Mouse (Mus musculus) v-Abl transformed pro-B cells (cell line): Measurements from ENCODE around the gene Hif3a.

ENCODE experiments used
- in situ Hi-C, 2 experiments: fragments of 400-800 bp; cut with MboI; formaldehyde crosslinking; loops; one replicate each; pipeline ENCODE4 v1.15.1; 2025; ENCODE audit not compliant: unreplicated experiment in 2 of 2

Gene Hif3a

DNA sequence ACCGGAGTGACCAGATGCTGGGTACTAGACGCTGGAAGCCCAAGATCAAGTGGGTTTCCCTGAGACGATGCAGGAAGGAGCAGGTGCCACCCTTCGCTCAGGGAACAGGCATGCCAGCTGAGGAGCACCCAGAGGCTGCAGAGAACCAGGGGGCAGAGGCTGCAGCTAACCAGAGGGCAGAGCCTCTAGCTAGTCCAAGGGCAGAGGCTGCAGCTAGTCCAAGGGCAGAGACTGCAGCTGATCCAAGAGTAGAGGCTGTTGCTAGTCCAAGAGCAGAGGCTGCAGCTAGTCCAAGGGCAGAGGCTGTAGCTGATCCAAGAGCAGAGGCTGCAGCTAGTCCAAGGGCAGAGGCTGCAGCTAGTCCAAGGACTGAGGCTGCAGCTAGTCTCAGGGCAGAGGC lies 66.9 kb downstream of the Hif3a start:
- in situ Hi-C loops, result loop anchor here (5.0 to 10.0 kb wide), 2 partner anchors 43 to 61 kb away; no protein-coding TSS in a partner anchor

- in situ Hi-C loops, result loop anchor here in 1 of 2 experiments (10.0 kb wide), 1 partner anchor 60 kb away; no protein-coding TSS in a partner anchor
Observed at GRCm38 (mm10) chr7:16994400-16994799, 67.8 kb downstream of the Hif3a start.

DNA sequence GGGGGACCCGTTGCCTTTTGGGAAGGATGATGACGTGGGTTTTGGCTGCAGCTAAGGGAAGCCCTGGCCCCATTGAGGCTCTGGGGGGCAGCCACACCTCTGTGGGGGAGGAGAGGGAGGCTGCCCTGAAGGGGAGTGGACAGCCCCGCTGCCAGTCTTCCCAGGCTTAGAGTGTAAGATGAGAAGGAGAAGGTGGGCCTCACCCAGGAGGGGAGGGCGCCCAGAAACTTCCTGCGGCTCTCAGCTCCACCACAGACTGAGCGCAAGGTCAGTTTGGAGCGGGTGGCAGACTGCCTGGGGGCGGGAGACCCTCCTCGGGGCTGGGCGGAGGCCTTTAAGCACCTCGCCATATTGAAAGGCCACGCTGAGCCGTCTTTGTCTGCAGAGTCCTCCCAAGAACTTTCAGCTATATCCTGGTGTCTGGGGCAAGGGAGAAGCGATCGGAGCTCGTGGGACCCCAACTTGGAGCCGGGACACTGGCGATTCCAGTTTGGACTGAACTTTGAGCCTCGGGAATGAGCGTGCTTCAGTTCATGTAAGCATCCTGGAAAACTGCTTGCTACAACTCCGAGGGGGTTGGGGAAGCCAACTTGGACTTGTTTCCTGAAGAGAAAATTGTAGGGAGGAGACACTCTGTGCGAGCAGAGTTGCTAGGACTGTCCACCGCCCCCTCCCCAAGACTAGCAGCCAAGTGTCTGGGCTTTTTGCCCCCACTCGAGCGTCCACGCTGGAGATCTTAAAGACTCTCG lies 68.4 kb downstream of the Hif3a start:
- in situ Hi-C loops, result loop anchor here in 1 of 2 experiments (10.0 kb wide), 1 partner anchor 59 kb away; no protein-coding TSS in a partner anchor

GRCm38 (mm10) chr7:16992451-16992807 lies 69.8 kb downstream of the Hif3a start, which contains the start of gene Ccdc8:
TSS of gene Ccdc8 (plus strand) at chr7:16992708.
- in situ Hi-C loops, result loop anchor here in 1 of 2 experiments (10.0 kb wide), 1 partner anchor 58 kb away; no protein-coding TSS in a partner anchor

DNA sequence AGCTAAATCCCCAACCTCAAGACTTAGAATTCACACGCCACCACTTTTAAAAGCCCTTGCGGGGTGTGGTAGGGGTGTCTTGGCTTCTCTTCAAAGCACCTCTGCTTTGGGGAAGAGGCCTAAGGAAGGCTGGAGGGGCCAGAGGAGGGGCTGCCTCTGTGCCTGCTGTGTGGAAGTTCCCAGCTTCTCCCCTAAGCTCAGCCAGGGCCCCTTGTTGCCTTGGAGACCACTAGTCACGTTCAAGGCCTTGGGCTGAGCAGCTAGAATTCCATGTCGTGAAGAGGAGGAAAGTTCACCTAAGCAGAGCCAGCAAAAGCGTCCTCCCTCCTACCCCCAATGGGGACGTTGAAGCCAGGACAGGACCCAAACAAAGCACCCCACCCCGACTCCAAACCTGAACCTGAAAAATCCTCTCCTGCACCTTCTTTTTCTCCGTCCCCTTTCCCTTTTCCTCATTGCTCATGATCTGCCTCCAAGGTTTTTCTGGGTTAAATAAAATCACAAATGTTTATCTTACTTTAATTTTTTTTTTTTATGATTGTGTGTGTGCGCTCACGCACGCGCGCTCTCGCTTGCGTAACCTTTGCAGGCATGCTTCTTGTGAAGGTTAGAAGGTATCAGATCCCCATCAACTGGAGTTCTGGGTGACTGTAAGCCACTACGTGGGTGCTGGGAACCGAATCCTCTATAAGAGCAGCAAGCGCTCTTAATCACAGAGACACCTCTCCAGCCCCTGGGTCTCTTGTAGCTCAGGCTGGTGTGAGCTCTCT lies 70.4 kb downstream of the Hif3a start:
- in situ Hi-C loops, result loop anchor here in 1 of 2 experiments (10.0 kb wide), 1 partner anchor 57 kb away; no protein-coding TSS in a partner anchor

GRCm38 (mm10) chr7:16990006-16990744 lies 72.1 kb downstream of the Hif3a start:
- in situ Hi-C loops, result loop anchor here in 1 of 2 experiments (10.0 kb wide), 1 partner anchor 55 kb away; no protein-coding TSS in a partner anchor

- in situ Hi-C loops, result no loop called here
Observed at GRCm38 (mm10) chr7:16988405-16988804, 73.8 kb downstream of the Hif3a start.

- in situ Hi-C loops, result no loop called here
Observed at GRCm38 (mm10) chr7:16987541-16988149, 74.6 kb downstream of the Hif3a start.

GRCm38 (mm10) chr7:16982859-16983568 lies 79.2 kb downstream of the Hif3a start, which contains the start of gene Gm42372:
TSS of gene Gm42372 (plus strand) at chr7:16983086.
- in situ Hi-C loops, result no loop called here
